Mouse (Mus musculus) kidney, adult 18-20 months (tissue): ENCODE measurements around the gene Ppp1r13b.

Experiments
- DNase-seq: peaks from one replicate; pipeline ENCODE4 v3.0.0; 2021

Ppp1r13b gene

DNA sequence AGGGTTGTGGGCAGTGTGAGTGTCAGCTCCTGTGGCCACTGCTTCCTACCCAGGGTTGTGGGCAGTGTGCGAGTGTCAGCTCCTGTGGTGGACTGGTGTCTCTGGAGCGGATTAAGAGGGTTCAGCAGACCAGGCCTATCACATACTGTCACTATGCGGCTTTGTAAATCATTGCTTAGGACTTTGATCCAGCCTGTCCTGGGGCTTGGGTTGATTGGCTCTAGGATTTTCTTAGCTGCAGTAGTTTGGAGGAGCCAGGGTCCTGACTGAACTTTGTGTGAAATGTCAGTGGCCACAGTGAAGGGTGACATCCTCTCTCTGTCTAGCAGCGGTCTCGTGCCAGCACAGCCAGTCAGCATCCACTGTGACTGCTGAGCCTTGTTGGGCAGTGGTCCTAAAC, 117.8 kb downstream of the Ppp1r13b start:
- DNase-seq = peak; percentile 61

DNA sequence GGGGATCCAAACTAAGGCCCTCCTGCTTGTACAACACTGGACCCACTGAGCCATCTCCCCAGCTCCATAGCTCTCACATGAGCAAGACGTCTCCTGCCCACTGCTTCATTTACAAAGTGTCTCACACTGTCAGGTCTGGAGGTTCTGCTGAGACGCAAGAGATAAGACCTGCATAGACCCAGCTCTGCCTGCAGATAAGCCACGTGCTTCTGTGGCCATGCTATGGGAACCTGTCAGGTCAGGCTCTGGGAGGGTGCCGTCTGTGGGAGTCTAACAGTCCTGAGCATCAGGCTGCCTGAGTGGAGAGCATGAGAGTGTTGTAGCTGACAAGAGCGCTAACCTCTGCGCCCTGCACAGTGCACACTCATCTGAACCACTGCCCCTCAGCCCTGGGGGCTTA, 120.9 kb downstream of the Ppp1r13b start:
- DNase-seq = no peak

DNA sequence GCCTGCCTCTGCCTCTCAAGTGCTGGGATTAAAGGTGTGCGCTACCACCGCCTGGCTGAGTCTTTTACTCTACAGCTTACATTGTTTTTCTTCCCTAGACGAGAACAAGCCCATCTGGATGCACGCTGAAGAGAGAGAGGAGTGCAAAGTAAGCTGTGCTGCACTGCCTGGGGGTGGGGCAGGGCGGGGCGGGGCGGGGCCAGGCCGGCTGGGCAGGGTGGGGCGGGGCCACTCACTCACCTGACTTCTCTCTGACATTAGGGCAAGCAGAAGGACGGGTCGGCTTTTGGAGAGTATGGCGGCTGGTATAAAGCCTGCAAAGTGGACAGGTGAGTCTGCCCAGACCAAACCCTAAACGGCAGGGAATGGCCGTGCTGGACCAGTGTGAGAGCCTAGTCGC, 122.7 kb downstream of the Ppp1r13b start:
- no peak for DNase-seq

DNA sequence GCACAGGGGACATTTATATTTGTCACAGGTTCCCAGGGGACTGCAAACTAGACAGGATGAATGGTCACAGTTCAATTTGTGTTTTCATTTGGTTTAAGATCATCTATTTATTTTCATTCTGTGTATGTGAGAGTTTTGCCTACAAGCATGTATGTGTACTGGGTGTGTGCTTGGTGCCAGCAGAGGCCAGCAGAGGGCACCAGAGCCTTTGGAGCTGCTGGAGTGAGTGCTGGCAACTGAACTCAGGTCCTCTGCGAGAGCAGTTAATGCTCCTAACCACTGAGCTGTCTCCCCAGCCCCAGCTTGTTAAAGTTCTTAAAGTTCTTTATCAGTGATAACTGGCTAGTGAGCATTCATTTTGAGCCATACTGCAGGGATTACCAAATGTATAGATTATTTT, 128.4 kb downstream of the Ppp1r13b start:
- DNase-seq = no peak
